Mouse (Mus musculus): Measurements from ENCODE around the gene Tex264. TPM values are rescaled to one million over a fixed set of nuclear protein-coding genes. Genes with fewer than 3 reads are reported as not detected.

Gene Tex264
- total RNA-seq, 1 experiment = 65.9 TPM

DNA sequence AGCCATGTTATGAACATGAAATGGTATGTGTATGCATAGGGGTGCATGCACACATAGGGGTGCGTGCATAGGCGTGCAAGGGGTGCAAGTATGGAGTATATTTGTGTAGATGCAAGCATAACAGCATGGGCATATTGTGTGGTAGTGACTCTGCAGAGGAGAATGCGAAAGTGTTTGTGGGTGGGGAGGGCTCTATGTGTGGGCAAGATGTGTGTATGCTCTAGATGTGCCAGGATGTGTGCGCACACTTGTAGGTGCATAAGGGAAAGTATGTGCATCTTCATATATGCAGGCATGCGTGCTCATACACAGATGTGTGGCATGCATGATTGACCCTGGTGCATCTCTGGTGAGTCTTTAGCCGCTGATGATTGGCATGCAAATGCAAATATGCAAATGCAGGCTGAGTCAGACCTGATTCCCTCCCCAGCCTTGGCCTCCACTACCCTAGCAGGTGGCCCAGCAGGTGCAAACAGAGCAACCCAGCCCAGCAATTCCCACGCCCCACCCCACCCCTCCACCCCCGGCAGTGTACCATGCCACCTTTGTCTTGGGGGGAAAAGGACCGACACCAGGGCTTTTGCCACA is 39.9 kb downstream of the Tex264 start:
- Histone ChIP-seq H3K27ac (ENCODE audit: insufficient read depth, low read depth, low read length, poor library complexity, severe bottlenecking) (no peak overlapping the region), H3K4me1 (ENCODE audit: control insufficient read depth in 2 of 2, insufficient read depth in 2 of 2, low read length in 2 of 2, poor library complexity in 1 of 2) (peaks cover 0 to 28% of the 10 kb centered on the region in 2 experiments; a peak in 2 of 4 replicates), H3K9me3 (ENCODE audit: control insufficient read depth, insufficient read depth, low read depth, low read length) (no peaks in the 10 kb centered on the region), H3K36me3 (ENCODE audit: control insufficient read depth, insufficient read depth, low read length, poor library complexity, severe bottlenecking) (no peaks in the 10 kb centered on the region), H3K9ac (ENCODE audit: insufficient read depth, low read depth, low read length, poor library complexity, severe bottlenecking) (no peak overlapping the region), H3K4me3 (ENCODE audit: insufficient read depth in 1 of 2, low read depth in 1 of 2, low read length in 2 of 2, poor library complexity in 1 of 2, severe bottlenecking in 1 of 2) (no peak overlapping the region)
- in situ Hi-C loops (cut with MboI; ENCODE audit: low sequenced_read_pairs in 2 of 2, unreplicated experiment in 2 of 2) = no loop called here
- TF ChIP-seq MAFK (IDR thresholded peaks at IDR 0.05; ENCODE audit: insufficient read depth, low read depth, low read length) (no peak), CHD2 (IDR thresholded peaks at IDR 0.05; ENCODE audit: low read depth, low read length) (no peak), HCFC1 (IDR thresholded peaks at IDR 0.05; ENCODE audit: borderline replicate concordance, insufficient read depth, low read length) (no peak)
- DNase-seq (ENCODE audit: low read depth, low spot score) = no peak

DNA sequence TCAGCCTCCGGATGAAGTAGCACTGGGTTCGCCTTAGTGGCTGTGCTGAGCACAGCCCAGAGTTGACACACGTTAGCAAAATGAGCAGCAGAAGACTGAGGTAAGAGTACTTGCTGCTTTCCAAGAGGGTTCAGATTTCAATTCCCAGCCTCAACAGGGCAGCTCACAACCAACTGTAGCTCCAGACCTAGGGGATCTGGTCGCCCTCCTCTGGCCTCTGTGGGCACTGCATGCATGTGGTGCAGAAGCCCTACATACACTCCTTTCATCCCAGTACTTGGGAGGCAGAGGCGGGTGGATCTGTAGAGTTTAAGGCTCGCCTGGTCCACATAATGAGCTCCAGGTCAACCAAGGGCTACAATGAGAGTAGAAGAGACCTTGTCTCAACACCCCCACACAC is 41.9 kb downstream of the Tex264 start:
- Histone ChIP-seq H3K27ac (ENCODE audit: insufficient read depth, low read depth, low read length, poor library complexity, severe bottlenecking) (no peak overlapping the region), H3K4me3 (ENCODE audit: insufficient read depth in 1 of 2, low read depth in 1 of 2, low read length in 2 of 2, poor library complexity in 1 of 2, severe bottlenecking in 1 of 2) (no peak overlapping the region), H3K4me1 (ENCODE audit: control insufficient read depth in 2 of 2, insufficient read depth in 2 of 2, low read length in 2 of 2, poor library complexity in 1 of 2) (peaks cover 0 to 28% of the 10 kb centered on the region in 2 experiments; a peak in 2 of 4 replicates), H3K36me3 (ENCODE audit: control insufficient read depth, insufficient read depth, low read length, poor library complexity, severe bottlenecking) (no peaks in the 10 kb centered on the region), H3K9me3 (ENCODE audit: control insufficient read depth, insufficient read depth, low read depth, low read length) (no peaks in the 10 kb centered on the region), H3K9ac (ENCODE audit: insufficient read depth, low read depth, low read length, poor library complexity, severe bottlenecking) (no peak overlapping the region)
- in situ Hi-C loops (cut with MboI; ENCODE audit: low sequenced_read_pairs in 2 of 2, unreplicated experiment in 2 of 2) = no loop called here
- TF ChIP-seq MAFK (IDR thresholded peaks at IDR 0.05; ENCODE audit: insufficient read depth, low read depth, low read length) (no peak), ZC3H11A (IDR thresholded peaks at IDR 0.05; ENCODE audit: borderline replicate concordance, low read depth, low read length) (0 out of 2 replicates have a peak, but pooled peaks have one; percentile 3)
- DNase-seq (ENCODE audit: low read depth, low spot score) = peak; percentile 77

DNA sequence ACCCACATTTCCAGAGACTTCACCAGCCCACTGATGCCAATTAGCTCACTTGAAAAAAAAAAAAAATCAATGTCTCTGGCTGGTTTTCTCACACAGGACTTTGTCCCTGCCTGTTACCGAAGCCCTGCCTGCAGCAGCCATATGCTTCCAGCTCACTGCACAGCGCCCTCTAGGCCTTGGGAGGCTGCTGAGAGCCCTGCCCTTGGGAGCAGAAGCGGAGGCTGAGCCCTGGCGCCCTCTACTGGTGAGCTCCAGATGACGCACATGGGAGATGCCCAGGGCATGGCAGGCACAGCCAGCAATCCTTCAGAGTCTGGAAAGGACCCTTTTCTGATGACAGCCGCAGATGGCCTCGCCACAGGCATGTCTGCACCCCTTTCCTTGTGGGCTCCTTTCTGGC is 42.6 kb downstream of the Tex264 start:
- Histone ChIP-seq H3K9me3 (ENCODE audit: control insufficient read depth, insufficient read depth, low read depth, low read length) (no peaks in the 10 kb centered on the region), H3K4me1 (ENCODE audit: control insufficient read depth in 2 of 2, insufficient read depth in 2 of 2, low read length in 2 of 2, poor library complexity in 1 of 2) (peaks cover 0 to 28% of the 10 kb centered on the region in 2 experiments; a peak in 2 of 4 replicates), H3K4me3 (ENCODE audit: insufficient read depth in 1 of 2, low read depth in 1 of 2, low read length in 2 of 2, poor library complexity in 1 of 2, severe bottlenecking in 1 of 2) (no peak overlapping the region), H3K27ac (ENCODE audit: insufficient read depth, low read depth, low read length, poor library complexity, severe bottlenecking) (no peak overlapping the region), H3K9ac (ENCODE audit: insufficient read depth, low read depth, low read length, poor library complexity, severe bottlenecking) (no peak overlapping the region), H3K36me3 (ENCODE audit: control insufficient read depth, insufficient read depth, low read length, poor library complexity, severe bottlenecking) (no peaks in the 10 kb centered on the region)
- TF ChIP-seq MAFK (IDR thresholded peaks at IDR 0.05; ENCODE audit: insufficient read depth, low read depth, low read length) = no peak
- peak; percentile 33; the same call in 1 of the 2 replicates for TF ChIP-seq ZNF384 (IDR thresholded peaks at IDR 0.05; ENCODE audit: low read depth, low read length)
- peak; percentile 69 for TF ChIP-seq HCFC1 (IDR thresholded peaks at IDR 0.05; ENCODE audit: borderline replicate concordance, insufficient read depth, low read length)
- no peak for TF ChIP-seq ZC3H11A (IDR thresholded peaks at IDR 0.05; ENCODE audit: borderline replicate concordance, low read depth, low read length)
- TF ChIP-seq CHD2 (IDR thresholded peaks at IDR 0.05; ENCODE audit: low read depth, low read length) = no peak
- in situ Hi-C loops (cut with MboI; ENCODE audit: low sequenced_read_pairs in 2 of 2, unreplicated experiment in 2 of 2) = no loop called here
- DNase-seq (ENCODE audit: low read depth, low spot score) = peak; percentile 92

DNA sequence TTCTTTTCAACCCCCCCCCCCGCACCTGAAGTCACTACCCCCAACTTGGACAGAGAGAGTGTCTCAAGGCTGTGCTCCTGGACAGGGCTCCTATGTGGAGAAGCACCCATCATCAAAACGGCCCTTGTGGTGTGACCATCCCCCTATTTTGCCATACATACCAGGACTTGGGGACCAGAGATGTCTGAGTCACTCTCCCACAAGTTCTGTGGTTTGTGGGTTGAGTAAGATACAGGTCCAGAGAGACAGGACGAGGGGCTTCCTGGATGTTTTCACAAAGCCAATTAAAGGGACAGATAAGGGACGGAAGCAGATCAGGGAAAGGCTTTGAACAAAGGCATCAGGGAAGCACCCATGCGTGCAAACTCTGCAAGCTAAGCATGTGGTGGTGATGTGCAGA is 44.4 kb downstream of the Tex264 start:
- Histone ChIP-seq H3K9ac (ENCODE audit: insufficient read depth, low read depth, low read length, poor library complexity, severe bottlenecking) (no peak overlapping the region), H3K9me3 (ENCODE audit: control insufficient read depth, insufficient read depth, low read depth, low read length) (no peaks in the 10 kb centered on the region), H3K27ac (ENCODE audit: insufficient read depth, low read depth, low read length, poor library complexity, severe bottlenecking) (no peak overlapping the region), H3K4me3 (ENCODE audit: insufficient read depth in 1 of 2, low read depth in 1 of 2, low read length in 2 of 2, poor library complexity in 1 of 2, severe bottlenecking in 1 of 2) (no peak overlapping the region), H3K36me3 (ENCODE audit: control insufficient read depth, insufficient read depth, low read length, poor library complexity, severe bottlenecking) (no peaks in the 10 kb centered on the region), H3K4me1 (ENCODE audit: control insufficient read depth in 2 of 2, insufficient read depth in 2 of 2, low read length in 2 of 2, poor library complexity in 1 of 2) (peaks cover 0 to 18% of the 10 kb centered on the region in 2 experiments; a peak in 2 of 4 replicates)
- TF ChIP-seq ZC3H11A (IDR thresholded peaks at IDR 0.05; ENCODE audit: borderline replicate concordance, low read depth, low read length) (no peak), HCFC1 (IDR thresholded peaks at IDR 0.05; ENCODE audit: borderline replicate concordance, insufficient read depth, low read length) (no peak), CHD2 (IDR thresholded peaks at IDR 0.05; ENCODE audit: low read depth, low read length) (no peak), MAFK (IDR thresholded peaks at IDR 0.05; ENCODE audit: insufficient read depth, low read depth, low read length) (no peak), ZNF384 (IDR thresholded peaks at IDR 0.05; ENCODE audit: low read depth, low read length) (no peak)
- in situ Hi-C loops (cut with MboI; ENCODE audit: low sequenced_read_pairs in 2 of 2, unreplicated experiment in 2 of 2) = no loop called here
- DNase-seq (ENCODE audit: low read depth, low spot score) = no peak

DNA sequence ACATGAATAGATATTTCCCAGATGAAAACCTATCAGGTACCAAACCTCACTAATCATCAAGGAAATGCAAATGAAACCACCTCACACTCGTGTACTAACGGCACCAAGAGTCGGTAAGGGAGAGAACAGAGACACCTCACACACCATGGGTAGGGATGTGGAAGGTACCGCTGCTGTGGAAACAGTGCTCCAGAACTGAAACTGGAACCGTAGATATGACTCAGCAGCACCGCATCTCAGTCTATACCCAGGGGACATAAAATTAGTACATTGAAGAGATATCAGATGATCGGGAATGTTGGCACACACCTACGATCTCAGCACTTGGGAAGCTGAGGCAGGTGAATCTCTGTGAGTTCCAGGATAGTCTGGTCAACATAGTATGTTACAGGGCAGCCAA is 47.6 kb downstream of the Tex264 start:
- no peaks in the 10 kb centered on the region for H3K36me3 ChIP-seq (ENCODE audit: control insufficient read depth, insufficient read depth, low read length, poor library complexity, severe bottlenecking)
- no peak for TF ChIP-seq ZNF384 (IDR thresholded peaks at IDR 0.05; ENCODE audit: low read depth, low read length)
- no peak for TF ChIP-seq CHD2 (IDR thresholded peaks at IDR 0.05; ENCODE audit: low read depth, low read length)
- no peak for TF ChIP-seq MAFK (IDR thresholded peaks at IDR 0.05; ENCODE audit: insufficient read depth, low read depth, low read length)
- TF ChIP-seq ZC3H11A (IDR thresholded peaks at IDR 0.05; ENCODE audit: borderline replicate concordance, low read depth, low read length) = no peak
- no peak for TF ChIP-seq HCFC1 (IDR thresholded peaks at IDR 0.05; ENCODE audit: borderline replicate concordance, insufficient read depth, low read length)
- no peak overlapping the region for H3K27ac ChIP-seq (ENCODE audit: insufficient read depth, low read depth, low read length, poor library complexity, severe bottlenecking)
- in situ Hi-C loops (cut with MboI; ENCODE audit: low sequenced_read_pairs in 2 of 2, unreplicated experiment in 2 of 2) = no loop called here
- no peak for DNase-seq (ENCODE audit: low read depth, low spot score)
- H3K9ac ChIP-seq (ENCODE audit: insufficient read depth, low read depth, low read length, poor library complexity, severe bottlenecking) = no peak overlapping the region
- no peaks in the 10 kb centered on the region for H3K9me3 ChIP-seq (ENCODE audit: control insufficient read depth, insufficient read depth, low read depth, low read length)
- H3K4me1 ChIP-seq (ENCODE audit: control insufficient read depth in 2 of 2, insufficient read depth in 2 of 2, low read length in 2 of 2, poor library complexity in 1 of 2) = no peaks in the 10 kb centered on the region
- H3K4me3 ChIP-seq (ENCODE audit: insufficient read depth in 1 of 2, low read depth in 1 of 2, low read length in 2 of 2, poor library complexity in 1 of 2, severe bottlenecking in 1 of 2) = no peak overlapping the region

All from ES-E14 (cell line).